Mouse (Mus musculus): ENCODE measurements around the gene Zfp655. TPM values are rescaled to one million over a fixed set of nuclear protein-coding genes. Genes with fewer than 3 reads are reported as not detected.
"Not testable (repeated sequence)": the region's sequence is repeated elsewhere in the genome, so short reads cannot be mapped to it uniquely, and the experiment has no call there.

The Zfp655 gene
- total RNA-seq, 4 experiments from 2014 or later: 54.1 to 71.1 (median 61.4) TPM

DNA sequence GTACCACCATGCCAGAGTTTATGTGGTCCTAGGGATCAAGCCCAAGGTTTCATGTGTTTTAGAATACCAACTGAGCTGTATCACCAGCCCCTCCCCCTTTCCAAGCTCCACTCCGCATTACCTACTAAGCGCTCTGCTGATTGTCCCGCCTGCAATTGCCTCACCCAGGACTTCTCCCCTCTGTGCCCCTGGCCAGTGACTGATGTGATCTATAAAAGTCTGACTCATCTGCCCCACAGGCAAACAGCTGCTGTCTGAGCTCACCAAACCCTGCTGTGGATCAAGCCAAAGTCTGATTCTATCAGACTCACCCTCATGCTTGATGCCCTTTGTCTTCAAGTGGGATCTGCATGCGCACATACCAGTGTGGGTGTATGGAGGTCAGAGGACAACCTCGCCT, 8.7 kb upstream of the Zfp655 start:
- peak; percentile 57 for DNase-seq

DNA sequence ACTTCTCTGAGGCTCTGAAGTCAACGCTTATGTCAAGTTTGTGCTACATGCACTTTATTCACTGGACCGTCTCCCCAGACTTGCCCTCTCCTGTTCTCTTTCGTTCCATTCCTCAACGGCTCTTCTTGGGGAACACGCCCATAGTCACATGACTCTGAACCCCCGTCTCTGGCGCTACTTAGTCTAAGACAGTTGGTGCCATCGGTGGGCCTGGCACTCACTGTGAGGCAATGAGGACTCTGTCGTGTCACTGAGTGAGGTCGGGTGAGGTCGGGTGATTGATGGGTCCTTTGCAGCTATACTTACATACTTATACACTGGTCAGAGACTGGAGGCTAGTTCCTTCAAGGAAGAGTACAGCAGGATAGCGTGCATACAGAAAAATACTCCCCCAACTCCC, 8.1 kb upstream of the Zfp655 start:
- DNase-seq: no peak

DNA sequence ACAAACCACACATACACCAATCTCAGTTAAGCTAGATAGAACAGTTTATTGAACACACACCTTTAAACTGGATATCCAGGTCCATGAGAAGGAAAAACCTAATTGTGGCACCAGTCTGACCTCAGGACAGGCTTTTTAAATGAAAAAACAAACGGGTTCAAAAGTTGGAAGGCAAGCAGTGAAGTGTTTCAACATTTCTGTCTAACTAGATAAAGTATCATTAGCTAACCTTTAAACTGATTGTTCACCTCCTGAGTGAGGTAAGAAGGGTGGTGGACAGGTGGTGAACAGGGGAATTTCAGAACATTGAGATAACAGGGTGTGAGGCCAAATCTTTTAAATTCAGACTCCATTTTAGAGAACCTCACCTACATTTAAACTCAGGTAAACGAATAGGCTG, 5.1 kb upstream of the Zfp655 start:
- DNase-seq: no peak

DNA sequence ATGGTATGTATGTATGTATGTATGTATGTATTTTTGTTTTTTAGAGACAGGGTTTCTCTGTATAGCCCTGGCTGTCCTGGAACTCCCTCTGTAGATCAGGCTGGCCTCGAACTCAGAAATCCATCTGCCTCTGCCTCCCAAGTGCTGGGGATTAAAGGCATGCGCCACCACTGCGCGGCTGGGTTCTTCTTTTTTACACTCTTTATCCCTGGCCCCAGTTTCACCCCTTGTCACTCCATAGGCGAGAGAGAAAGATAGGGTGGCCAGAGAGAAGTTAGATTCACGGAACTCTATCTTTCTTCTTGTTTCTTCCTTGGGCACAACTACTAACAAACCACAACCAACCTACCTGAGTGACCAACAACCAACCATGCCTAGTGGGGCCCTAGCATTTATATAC, 2.2 kb upstream of the Zfp655 start:
- not testable (repeated sequence) for DNase-seq

DNA sequence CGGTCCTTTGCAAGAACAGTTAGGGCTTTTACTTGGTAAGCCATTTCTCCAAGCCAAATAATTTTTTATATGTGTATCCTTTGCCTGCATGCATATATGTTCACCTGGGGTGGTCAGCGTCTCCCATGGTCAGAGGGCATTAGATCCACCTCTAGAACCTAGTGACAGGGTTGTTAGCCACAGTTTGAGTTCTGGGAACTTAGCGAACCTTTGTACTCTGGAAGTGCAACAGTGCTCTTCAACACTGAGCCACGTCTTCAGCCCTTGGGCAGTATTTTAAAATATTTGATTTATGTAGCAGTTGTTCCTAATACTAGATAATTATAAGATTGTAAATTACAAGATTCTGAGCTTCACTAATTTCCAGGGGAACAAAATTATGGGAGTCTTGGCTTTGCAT, 874 bp upstream of the Zfp655 start:
- no peak for DNase-seq

DNA sequence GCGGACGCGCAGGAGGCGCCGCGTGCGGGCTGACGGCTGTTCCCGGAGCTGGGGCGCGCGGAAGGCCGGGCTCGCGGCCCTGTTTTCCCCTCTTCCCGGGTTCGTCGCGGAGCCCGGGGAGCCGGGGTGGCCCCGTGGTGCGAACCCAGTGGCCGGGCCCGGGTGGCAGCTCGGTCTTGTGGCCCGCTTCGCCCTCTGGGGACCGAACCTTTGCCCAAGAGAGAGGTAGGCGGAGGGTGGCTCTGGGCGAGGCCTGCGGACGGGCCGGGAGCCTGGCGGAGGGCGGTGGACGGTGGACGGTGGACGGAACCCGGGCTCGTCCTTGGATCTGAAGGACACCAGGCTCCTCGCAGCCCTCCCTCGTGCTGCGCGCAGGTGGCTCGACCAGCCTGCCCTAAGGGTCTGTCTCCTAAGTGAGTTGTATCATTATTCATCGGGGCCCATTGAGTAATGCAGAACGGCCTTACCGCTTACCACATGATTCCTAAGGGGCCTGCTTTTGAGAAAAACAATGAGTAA, 437 bp downstream of the Zfp655 start:
- DNase-seq: peak; percentile 54

DNA sequence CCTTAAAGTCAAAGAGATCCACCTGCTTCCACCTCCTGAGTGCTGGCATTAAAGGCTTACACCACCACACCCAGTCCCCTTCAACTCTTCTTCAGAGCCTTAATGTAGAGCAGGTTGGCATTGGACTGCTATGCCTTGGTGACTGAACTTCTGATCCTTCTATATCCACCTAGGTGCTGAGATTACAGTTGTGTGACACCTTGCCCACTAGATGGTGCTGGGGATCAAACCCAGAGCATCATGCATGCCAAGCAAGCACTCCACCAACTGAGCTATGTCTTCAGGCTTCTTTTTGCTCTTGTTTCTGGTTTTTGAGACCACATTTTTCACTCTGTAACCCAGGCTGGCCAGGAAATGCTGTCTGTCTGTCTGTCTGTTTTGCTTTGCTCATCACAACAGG, 3.1 kb downstream of the Zfp655 start:
- DNase-seq: no peak

DNA sequence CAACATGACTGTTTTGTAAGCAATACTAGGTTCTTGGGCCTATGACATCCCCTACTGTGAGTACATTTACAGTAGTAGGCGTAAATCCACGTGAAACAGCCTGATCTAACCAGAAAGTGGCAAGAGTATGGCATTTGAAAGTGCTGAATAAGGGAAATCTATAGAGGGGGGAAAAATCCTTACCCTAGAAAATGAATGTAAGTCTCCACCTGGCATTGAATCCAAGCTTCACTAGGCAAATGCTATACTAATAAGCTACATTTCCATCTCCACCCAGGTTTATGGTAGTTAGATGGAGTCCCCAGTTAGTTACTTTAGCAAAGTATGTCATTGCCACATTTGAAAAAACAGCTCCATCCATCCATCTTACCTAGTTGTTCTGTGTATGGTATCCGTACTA, 18.0 kb downstream of the Zfp655 start:
- no peak for DNase-seq

DNA sequence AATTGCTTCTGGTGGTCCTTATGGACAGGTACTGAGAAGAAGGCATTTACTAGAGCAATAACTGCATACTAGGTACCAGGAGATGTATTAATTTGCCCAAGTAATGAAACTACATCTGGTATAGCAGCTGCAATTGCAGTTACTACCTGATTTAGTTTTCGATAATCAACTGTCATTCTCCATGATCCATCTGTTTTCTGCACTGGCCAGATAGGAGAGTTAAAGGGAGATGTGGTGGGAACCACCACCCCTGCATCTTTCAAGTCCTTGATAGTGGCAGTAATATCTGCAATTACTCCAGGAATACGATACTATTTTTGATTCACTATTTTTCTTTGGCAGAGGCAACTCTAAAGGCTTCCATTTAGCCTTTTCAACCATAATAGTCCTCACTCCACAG, 42.1 kb downstream of the Zfp655 start:
- DNase-seq: not testable (repeated sequence)

DNA sequence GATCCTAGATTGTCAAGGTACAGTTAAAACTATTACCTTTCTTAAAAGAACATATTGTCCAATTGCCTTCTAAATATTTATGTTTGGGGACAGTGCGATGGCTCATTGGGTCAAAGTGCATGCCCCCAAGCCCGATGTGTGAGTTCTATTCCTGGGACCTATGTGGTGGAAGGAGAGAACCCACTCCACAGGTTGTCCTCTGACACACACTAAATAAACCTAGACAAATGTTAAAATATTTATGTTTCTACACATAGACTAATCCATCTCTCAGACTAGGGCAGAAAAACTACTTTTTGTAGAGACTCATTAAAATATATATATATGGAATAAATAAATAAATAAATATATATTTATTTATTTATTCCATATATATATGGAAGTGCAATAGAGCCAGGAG, 48.4 kb downstream of the Zfp655 start:
- no peak for DNase-seq

DNA sequence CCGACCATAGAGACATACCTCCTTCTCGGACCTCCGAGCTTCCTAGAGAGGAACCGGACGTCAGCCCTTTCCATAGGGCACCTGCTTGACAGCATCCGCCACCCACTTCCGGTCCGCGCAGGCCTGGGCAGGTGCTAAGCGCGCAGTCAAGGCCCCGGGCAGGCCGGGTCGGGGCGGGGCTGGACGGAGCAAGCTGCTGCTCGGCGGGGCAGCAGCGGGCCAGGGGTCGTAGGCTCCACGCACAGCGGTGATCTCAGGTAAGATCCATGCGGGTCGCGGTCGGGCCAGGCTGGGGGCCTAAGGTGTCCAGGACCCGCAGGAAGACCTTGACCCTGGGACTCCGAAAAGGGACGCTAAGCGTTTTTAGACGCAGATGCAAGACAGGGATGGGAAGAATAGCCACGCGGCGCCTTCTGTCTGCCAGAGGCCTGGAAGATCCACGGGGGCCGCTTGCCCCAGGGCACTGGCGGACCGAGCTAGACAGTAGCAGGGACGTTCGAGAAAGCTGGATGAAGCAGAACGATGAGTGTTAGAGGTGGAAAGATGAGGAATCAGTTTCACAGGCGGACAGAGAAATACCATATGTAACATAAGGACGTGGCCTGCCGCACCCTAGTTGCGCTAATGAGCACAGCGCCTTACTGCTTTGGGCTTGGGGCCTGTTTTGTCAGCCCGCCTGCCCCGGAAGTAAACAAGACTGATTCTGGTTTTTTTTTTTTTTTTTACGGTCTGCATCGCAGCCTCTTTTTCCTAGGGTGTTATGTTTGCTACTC, 49.0 kb downstream of the Zfp655 start, which contains the start of gene Zscan25:
TSS of gene Zscan25 (plus strand) at position 130 of the 773 bp plus-strand sequence.
- DNase-seq: peak; percentile 90

DNA sequence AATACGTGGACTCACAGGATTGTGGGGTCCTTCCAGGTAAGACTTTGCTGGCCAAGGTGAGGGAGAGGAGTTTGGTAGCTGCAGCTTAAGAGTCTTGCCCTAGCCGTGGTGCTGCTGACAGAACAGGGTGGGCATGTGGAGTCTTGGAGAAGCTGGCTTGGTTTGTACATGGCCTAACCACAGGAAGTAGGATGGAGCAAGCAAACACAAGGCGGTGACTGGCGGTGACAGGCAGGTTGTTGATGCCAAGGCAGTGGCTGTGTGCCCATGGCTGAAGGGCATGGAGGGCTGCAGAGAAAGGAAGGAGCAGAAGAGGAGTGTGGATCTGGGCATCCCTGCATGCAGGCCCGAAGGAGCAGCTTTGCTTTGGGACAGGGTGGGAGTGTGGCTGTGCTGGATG, 56.9 kb downstream of the Zfp655 start:
- no peak for DNase-seq

DNA sequence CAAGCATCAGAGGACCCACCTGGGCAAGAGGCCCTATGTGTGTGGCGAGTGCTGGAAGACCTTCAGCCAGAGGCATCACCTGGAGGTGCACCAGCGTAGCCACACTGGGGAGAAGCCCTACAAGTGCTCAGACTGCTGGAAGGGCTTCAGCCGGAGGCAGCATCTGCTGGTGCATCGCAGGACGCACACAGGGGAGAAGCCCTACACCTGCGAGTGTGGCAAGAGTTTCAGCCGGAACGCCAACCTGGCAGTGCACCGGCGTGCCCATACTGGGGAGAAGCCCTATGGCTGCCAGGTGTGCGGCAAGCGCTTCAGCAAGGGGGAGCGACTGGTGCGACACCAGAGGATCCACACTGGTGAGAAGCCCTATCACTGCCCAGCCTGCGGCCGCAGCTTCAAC, 59.2 kb downstream of the Zfp655 start:
- no peak for DNase-seq

DNA sequence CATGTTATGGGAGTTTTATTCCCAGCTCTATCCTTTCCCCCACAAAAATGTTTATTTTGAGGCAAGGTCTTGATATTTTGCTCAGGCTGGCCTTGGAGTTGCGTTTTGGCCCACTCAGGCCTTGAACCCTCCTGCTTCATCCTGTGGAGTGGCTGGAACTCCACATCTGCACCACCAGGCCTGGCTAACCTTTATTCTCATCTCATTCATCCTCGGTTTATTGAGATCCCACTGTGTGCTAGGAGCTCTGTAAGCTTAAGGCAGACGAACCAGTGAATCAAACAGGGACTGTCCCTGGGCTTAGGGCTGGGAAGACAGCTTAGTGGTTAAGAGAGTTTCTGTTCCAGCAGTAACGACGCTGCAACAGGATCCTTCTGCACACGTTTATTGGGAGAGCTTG, 60.9 kb downstream of the Zfp655 start:
- no peak for DNase-seq

Other genes with a start within 250 kb of the Zfp655 start
- gene Gm4871, start 199.0 kb upstream of the Zfp655 start, total RNA-seq (2022): not detected
- not detected for gene 1700018F24Rik, start 188.7 kb upstream of the Zfp655 start, total RNA-seq (2022)
- 100 to 1,000 TPM; 127 to 148 (median 140) TPM for gene Arpc1a, start 147.9 kb upstream of the Zfp655 start, total RNA-seq (2022)
- not detected for gene Kpna7, start 147.7 kb upstream of the Zfp655 start, total RNA-seq (2022)
- gene Arpc1b, start 117.5 kb upstream of the Zfp655 start, total RNA-seq (2022): 100 to 1,000 TPM; 185 to 202 (median 191) TPM
- gene Pdap1, start 91.5 kb upstream of the Zfp655 start, total RNA-seq (2022): 10 to 100 TPM; 60.2 to 98.3 (median 79.4) TPM
- 10 to 100 TPM; 93.0 to 98.7 (median 95.5) TPM for gene Bud31, start 91.4 kb upstream of the Zfp655 start, total RNA-seq (2022)
- 10 to 100 TPM; 29.0 to 30.6 (median 29.9) TPM for gene Ptcd1, start 64.6 kb upstream of the Zfp655 start, total RNA-seq (2022)
- 10 to 100 TPM; 18.7 to 22.3 (median 20.5) TPM for gene Cpsf4, start 64.5 kb upstream of the Zfp655 start, total RNA-seq (2022)
- gene Atp5j2, start 39.7 kb upstream of the Zfp655 start, total RNA-seq (2022): 100 to 1,000 TPM; 319 to 686 (median 419) TPM
- 10 to 100 TPM in 3 of 4 experiments, 1 to 10 TPM in 1; 9.6 to 13.8 (median 11.9) TPM for gene Zkscan14, start 29.8 kb upstream of the Zfp655 start, total RNA-seq (2022)
- 10 to 100 TPM; 11.0 to 14.5 (median 12.8) TPM for gene Zkscan5, start 27.2 kb upstream of the Zfp655 start, total RNA-seq (2022)
- gene Zscan25, start 48.8 kb downstream of the Zfp655 start, total RNA-seq (2022): 10 to 100 TPM; 18.7 to 23.7 (median 22.3) TPM
- gene Cyp3a57, start 113.6 kb downstream of the Zfp655 start, total RNA-seq (2022): under 1 TPM in 3 of 4 experiments, not detected in 1; 0.13 to 0.34 (median 0.17) TPM
- gene Cyp3a16, start 238.0 kb downstream of the Zfp655 start, total RNA-seq (2022): not detected